Mouse (Mus musculus) embryonic facial prominence, embryonic 13.5 days (tissue): ENCODE measurements around the gene D230025D16Rik. TPM values are rescaled to one million over a fixed set of nuclear protein-coding genes. Genes with fewer than 3 reads are reported as not detected.
"Not testable (repeated sequence)": the region's sequence is repeated elsewhere in the genome, so short reads cannot be mapped to it uniquely, and the experiment has no call there.

Experiments used
- ATAC-seq: fragments of 200-750 bp; cut with Nextera tagmentation; 2 replicates; pipeline ENCODE4 v1.8.0; 2017; ENCODE audit warnings: low read depth; ENCODE audit not compliant: insufficient number of reproducible peaks, insufficient read depth, low FRiP score, low TSS enrichment
- H3K27ac ChIP-seq: fragments of 300-500 bp; sonication (generic); 2 replicates; pipeline ENCODE4 v1.5.1; 2015; ENCODE audit warnings: moderate library complexity, mild to moderate bottlenecking, inconsistent platforms
- H3K27me3 ChIP-seq: fragments of 300-500 bp; sonication (generic); 2 replicates; pipeline ENCODE4 v1.6.1; 2015; ENCODE audit warnings: mild to moderate bottlenecking, inconsistent platforms
- H3K36me3 ChIP-seq: fragments of 300-500 bp; sonication (generic); 2 replicates; pipeline ENCODE4 v1.6.1; 2015; ENCODE audit warnings: mild to moderate bottlenecking, inconsistent platforms
- H3K4me1 ChIP-seq: fragments of 300-500 bp; sonication (generic); 2 replicates; pipeline ENCODE4 v1.6.1; 2015; ENCODE audit warnings: inconsistent platforms
- H3K4me2 ChIP-seq: fragments of 300-500 bp; sonication (generic); 2 replicates; pipeline ENCODE4 v1.6.1; 2015; ENCODE audit warnings: moderate library complexity, mild to moderate bottlenecking, inconsistent platforms
- H3K4me3 ChIP-seq: fragments of 300-500 bp; sonication (generic); 2 replicates; pipeline ENCODE4 v1.5.1; 2015; ENCODE audit warnings: mild to moderate bottlenecking, inconsistent platforms
- H3K9ac ChIP-seq: fragments of 300-500 bp; sonication (generic); 2 replicates; pipeline ENCODE4 v1.6.1; 2015; ENCODE audit warnings: mild to moderate bottlenecking, inconsistent platforms
- H3K9me3 ChIP-seq: fragments of 300-500 bp; sonication (generic); 2 replicates; pipeline ENCODE4 v1.6.1; 2016; ENCODE audit warnings: inconsistent platforms
- WGBS: fragments of 180-500 bp; shearing (Covaris S2); methylation state at CpG from one replicate; pipeline ENCODE4 v1.1.7; 2015; ENCODE audit warnings: mixed read lengths; 5-methylcytosine and 5-hydroxymethylcytosine counted together
- polyA plus RNA-seq: library from polyadenylated mRNA; unstranded; fragments of >200 nt; fragmentation: Nextera tagmentation; extraction: Ambion mirVana; gene quantifications from 2 replicates; pipeline ENCODE4 v1.2.1, GENCODE M21; 2015

The D230025D16Rik gene
- polyA plus RNA-seq, 1 experiment from 2014 or later: 24.5 TPM

GRCm38 (mm10) chr8:105214104-105214503 lies 10.8 kb upstream of the D230025D16Rik start:
- Histone ChIP-seq H3K9me3 (no peaks in the 10 kb centered on the region), H3K36me3 (peaks cover 45% of the 10 kb centered on the region), H3K4me3 (no peak overlapping the region), H3K27me3 (no peaks in the 10 kb centered on the region), H3K27ac (no peak overlapping the region), H3K9ac (no peak overlapping the region), H3K4me2 (no peak overlapping the region), H3K4me1 (no peaks in the 10 kb centered on the region)
- WGBS: 85% methylated on average over 5 of the region's 5 CpGs
- no peak for ATAC-seq

GRCm38 (mm10) chr8:105217926-105218522 lies 6.9 kb upstream of the D230025D16Rik start:
- Histone ChIP-seq H3K27me3 (no peaks in the 10 kb centered on the region), H3K9ac (no peak overlapping the region), H3K27ac (no peak overlapping the region), H3K4me1 (no peaks in the 10 kb centered on the region), H3K9me3 (no peaks in the 10 kb centered on the region), H3K36me3 (peaks cover 30% of the 10 kb centered on the region), H3K4me2 (no peak overlapping the region), H3K4me3 (no peak overlapping the region)
- 80% methylated on average over 5 of the region's 5 CpGs for WGBS
- ATAC-seq: no peak

- Histone ChIP-seq H3K27ac (peak overlapping the region; percentile 82; the same call in 1 of the 2 replicates), H3K27me3 (no peaks in the 10 kb centered on the region), H3K36me3 (no peaks in the 10 kb centered on the region), H3K9me3 (no peaks in the 10 kb centered on the region), H3K4me1 (peaks cover 17% of the 10 kb centered on the region), H3K4me3 (no peak overlapping the region), H3K4me2 (no peak overlapping the region), H3K9ac (0 out of 2 replicates have a peak overlapping the region, but pooled peaks have one; percentile 88)
- no peak for ATAC-seq
- 81% methylated on average over 7 of the region's 7 CpGs for WGBS
Measured at GRCm38 (mm10) chr8:105223850-105224249, 1.1 kb upstream of the D230025D16Rik start.

- Histone ChIP-seq H3K4me2 (peak overlapping the region; percentile 79), H3K27me3 (no peaks in the 10 kb centered on the region), H3K4me1 (peaks cover 17% of the 10 kb centered on the region), H3K4me3 (peak overlapping the region; percentile 73), H3K9ac (peak overlapping the region; percentile 88), H3K36me3 (no peaks in the 10 kb centered on the region), H3K9me3 (no peaks in the 10 kb centered on the region), H3K27ac (peak overlapping the region; percentile 82)
- under 1% methylated on average over 27 of the region's 27 CpGs for WGBS
- no peak; the same call in 1 of the 2 replicates for ATAC-seq
Measured at GRCm38 (mm10) chr8:105225272-105225593, 288 bp downstream of the D230025D16Rik start.

GRCm38 (mm10) chr8:105225917-105226316 lies 972 bp downstream of the D230025D16Rik start:
- 31% methylated on average over 6 of the region's 6 CpGs for WGBS

GRCm38 (mm10) chr8:105231503-105232320 lies 6.8 kb downstream of the D230025D16Rik start:
- no peak for ATAC-seq
- WGBS: 84% methylated on average over 12 of the region's 12 CpGs
- Histone ChIP-seq H3K9me3 (no peaks in the 10 kb centered on the region), H3K27me3 (no peaks in the 10 kb centered on the region), H3K4me3 (no peak overlapping the region), H3K27ac (no peak overlapping the region), H3K9ac (no peak overlapping the region), H3K4me2 (no peak overlapping the region), H3K36me3 (peaks cover 28% of the 10 kb centered on the region), H3K4me1 (peaks cover 2% of the 10 kb centered on the region; the same call in 1 of the 2 replicates)

More at GRCm38 (mm10) chr8:105225917-105226316, 972 bp downstream of the D230025D16Rik start:
- ATAC-seq: no peak
- H3K4me3 ChIP-seq: peak overlapping the region; percentile 73
- no peak overlapping the region for H3K27ac ChIP-seq
- H3K4me1 ChIP-seq: peaks cover 17% of the 10 kb centered on the region
- H3K4me2 ChIP-seq: peak overlapping the region; percentile 79
- H3K9ac ChIP-seq: peak overlapping the region; percentile 88
- no peaks in the 10 kb centered on the region for H3K36me3 ChIP-seq
- H3K27me3 ChIP-seq: no peaks in the 10 kb centered on the region
- no peaks in the 10 kb centered on the region for H3K9me3 ChIP-seq

- H3K9ac ChIP-seq, H3K9me3 ChIP-seq, H3K4me2 ChIP-seq, H3K4me1 ChIP-seq, ATAC-seq, H3K27me3 ChIP-seq, H3K4me3 ChIP-seq, H3K27ac ChIP-seq: not testable (repeated sequence)
- 91% methylated on average over 4 of the region's 4 CpGs for WGBS
- peaks cover 31% of the 10 kb centered on the region for H3K36me3 ChIP-seq
Measured at GRCm38 (mm10) chr8:105232321-105232693, 7.4 kb downstream of the D230025D16Rik start.

GRCm38 (mm10) chr8:105233126-105233935 lies 8.4 kb downstream of the D230025D16Rik start:
- Histone ChIP-seq H3K9me3 (no peaks in the 10 kb centered on the region), H3K4me3 (no peak overlapping the region), H3K27ac (no peak overlapping the region), H3K4me1 (no peaks in the 10 kb centered on the region), H3K36me3 (peaks cover 31% of the 10 kb centered on the region), H3K27me3 (no peaks in the 10 kb centered on the region), H3K4me2 (no peak overlapping the region), H3K9ac (no peak overlapping the region)
- 77% methylated on average over 1 of the region's 1 CpGs for WGBS
- no peak for ATAC-seq

- no peaks in the 10 kb centered on the region for H3K27me3 ChIP-seq
- WGBS: 56% methylated on average over 1 of the region's 1 CpGs
- H3K4me1 ChIP-seq: no peaks in the 10 kb centered on the region
- no peak overlapping the region for H3K4me2 ChIP-seq
- H3K9me3 ChIP-seq: no peaks in the 10 kb centered on the region
- ATAC-seq: no peak
- no peak overlapping the region for H3K27ac ChIP-seq
- peaks cover 49% of the 10 kb centered on the region for H3K36me3 ChIP-seq
- H3K9ac ChIP-seq: no peak overlapping the region
- H3K4me3 ChIP-seq: no peak overlapping the region
Measured at GRCm38 (mm10) chr8:105235206-105235605, 10.3 kb downstream of the D230025D16Rik start.

GRCm38 (mm10) chr8:105237442-105238142 lies 12.6 kb downstream of the D230025D16Rik start:
- H3K4me3 ChIP-seq: no peak overlapping the region
- no peak for ATAC-seq
- H3K27ac ChIP-seq: no peak overlapping the region
- no peak overlapping the region for H3K4me2 ChIP-seq
- H3K27me3 ChIP-seq: no peaks in the 10 kb centered on the region
- no peak overlapping the region for H3K9ac ChIP-seq
- WGBS: 92% methylated on average over 14 of the region's 14 CpGs
- H3K9me3 ChIP-seq: no peaks in the 10 kb centered on the region
- H3K4me1 ChIP-seq: no peaks in the 10 kb centered on the region
- peaks cover 66% of the 10 kb centered on the region for H3K36me3 ChIP-seq

GRCm38 (mm10) chr8:105241016-105241415 lies 16.1 kb downstream of the D230025D16Rik start:
- 94% methylated on average over 7 of the region's 7 CpGs for WGBS
- Histone ChIP-seq H3K4me1 (no peaks in the 10 kb centered on the region), H3K36me3 (peaks cover 57% of the 10 kb centered on the region), H3K4me3 (no peak overlapping the region), H3K27ac (no peak overlapping the region), H3K9me3 (no peaks in the 10 kb centered on the region), H3K9ac (no peak overlapping the region), H3K4me2 (no peak overlapping the region), H3K27me3 (no peaks in the 10 kb centered on the region)
- no peak for ATAC-seq
